Mouse (Mus musculus): Measurements from ENCODE around the gene Pip4k2b.
"Not testable (repeated sequence)": the region's sequence is repeated elsewhere in the genome, so short reads cannot be mapped to it uniquely, and the experiment has no call there.

Gene Pip4k2b

DNA sequence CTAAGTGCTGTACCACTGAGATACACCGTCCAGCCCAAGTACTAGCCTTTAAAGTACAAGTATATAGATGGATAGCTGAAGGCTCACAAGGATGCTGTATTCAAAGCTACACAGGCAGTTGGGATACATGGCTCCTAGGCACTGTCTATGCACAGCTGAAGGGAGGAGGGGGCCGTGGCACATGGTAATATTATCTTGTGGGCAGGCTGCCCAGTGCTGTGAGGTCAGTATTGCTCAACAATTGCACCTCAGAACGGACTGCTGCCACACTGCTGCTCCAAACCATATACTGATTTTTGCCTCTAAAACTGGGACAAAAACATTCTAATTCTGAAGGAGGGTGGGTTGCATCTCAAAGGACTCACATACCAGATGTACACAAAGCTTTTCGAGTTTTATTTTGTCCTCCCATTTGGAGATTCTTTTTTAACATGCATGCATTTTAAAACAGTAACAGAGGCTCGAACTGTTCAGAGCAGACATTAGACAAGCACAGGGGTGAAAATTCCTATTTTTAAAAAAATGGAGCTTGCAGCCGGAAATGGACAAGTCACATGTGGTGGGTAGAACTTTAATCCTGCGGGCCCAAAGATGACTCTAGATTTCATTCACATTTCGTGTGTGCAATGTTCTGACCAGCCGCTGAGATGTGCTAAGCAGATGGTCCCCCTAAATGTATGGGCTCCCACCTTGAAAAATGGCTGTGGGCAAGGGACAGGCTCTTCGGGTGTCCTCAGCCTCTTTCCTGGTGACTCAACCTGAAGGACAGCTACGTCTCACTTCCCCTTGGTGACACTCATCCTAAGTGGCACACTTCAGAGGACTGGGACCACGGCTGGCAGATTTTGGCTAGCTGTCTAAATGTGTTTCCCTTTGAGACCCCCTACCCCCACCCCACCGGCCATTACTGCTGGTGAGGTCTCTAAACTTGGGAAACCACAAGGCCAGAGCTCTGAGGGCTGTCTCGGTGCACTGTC, 29.4 kb downstream of the Pip4k2b start:
- DNase-seq (ENCODE audit: low spot score in 2 of 2), result no peak

DNA sequence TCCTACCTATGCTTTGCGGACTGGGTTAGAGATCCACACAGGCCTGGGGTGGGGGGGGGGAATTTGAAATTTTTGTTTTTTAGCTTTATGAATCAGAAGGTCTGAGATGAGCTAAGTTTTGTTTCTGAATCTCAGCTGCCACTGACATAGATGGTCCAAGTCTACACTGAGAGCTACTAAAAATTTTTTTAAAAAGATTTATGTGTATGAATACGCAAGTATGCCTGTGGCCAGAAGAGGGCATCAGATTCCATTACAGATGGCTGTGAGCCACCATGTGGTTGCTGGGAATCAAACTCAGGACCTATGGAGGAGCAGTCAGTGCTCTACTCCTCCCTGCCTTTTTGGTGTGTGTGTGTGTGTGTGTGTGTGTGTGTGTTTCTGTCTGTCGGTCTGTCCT, 30.1 kb downstream of the Pip4k2b start:
- DNase-seq (ENCODE audit: low spot score in 2 of 2), result no peak

DNA sequence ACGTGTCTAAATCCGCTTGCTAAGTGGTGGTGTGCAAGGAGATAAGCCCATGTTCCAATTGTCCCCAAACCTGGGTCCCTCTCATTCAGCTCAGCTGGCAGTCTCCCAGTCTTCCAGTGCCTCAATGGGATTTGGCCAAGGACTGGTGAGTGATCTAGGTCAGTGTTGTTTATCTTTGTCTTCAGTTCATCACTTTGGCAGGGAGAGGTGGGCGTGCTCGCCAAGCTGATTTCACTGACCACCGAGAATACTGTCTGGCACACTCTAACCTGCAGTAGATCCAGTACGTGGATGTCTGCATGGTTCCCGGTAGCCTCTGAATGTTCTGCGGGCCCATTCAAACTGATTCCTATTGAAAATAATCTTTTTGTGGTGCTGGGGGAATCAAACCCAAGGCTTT, 30.6 kb downstream of the Pip4k2b start:
- no peak for DNase-seq (ENCODE audit: low spot score in 2 of 2)

GRCm38 (mm10) chr11:97712286-97712685, 32.2 kb downstream of the Pip4k2b start:
- DNase-seq (ENCODE audit: low spot score in 2 of 2), result no peak

DNA sequence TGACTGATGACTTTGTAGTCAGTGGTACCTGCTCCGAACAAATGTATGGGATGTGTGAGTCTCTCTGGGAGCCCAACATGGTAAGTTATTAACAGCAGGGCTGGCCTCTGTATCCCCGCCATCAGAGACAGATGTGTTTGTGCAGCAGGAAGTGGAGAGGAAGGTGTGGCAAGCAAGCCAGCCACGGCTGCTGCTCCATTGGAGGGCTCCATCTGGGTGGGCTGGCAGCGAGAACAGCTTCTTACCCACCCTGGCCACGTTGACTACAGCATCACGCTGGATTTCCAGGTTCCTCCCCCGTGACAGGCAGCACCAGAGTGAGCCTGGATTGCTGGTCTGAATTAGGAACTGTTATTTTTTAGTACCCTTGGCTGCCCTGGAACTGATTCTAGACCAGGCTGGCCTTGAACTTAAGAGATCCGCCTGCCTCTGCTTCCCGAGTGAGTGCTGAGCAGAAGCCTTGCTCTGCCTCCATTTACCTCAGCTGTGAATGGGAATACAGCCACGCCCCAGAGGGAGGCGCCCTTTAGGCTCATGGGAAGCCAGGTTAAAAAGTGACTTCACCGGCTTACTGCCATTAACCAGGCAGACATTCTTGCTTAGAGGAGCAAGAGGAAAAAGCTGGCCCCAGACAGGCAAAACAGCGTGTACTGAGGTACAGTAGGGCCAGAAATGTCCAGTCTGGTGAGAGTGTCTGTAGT, 33.2 kb downstream of the Pip4k2b start:
- no peak for DNase-seq (ENCODE audit: low spot score in 2 of 2)

DNA sequence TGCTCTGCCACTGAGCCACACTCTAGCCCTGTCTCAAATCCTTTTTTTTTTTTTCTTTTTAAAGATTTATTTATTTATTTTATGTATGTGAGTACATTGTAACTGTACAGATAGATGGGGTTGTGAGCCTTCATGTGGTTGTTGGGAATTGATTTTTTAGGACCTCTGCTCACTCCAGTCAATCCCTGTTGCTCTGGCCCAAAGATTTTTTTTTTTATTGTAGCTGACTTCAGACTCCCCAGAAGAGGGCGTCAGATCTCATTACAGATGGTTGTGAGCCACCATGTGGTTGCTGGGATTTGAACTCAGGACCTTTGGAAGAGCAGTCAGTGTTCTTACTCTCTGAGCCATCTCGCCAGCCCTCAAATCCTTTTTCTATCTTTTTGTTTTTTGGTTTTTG, 34.4 kb downstream of the Pip4k2b start:
- not testable (repeated sequence) for DNase-seq (ENCODE audit: low spot score in 2 of 2)

DNA sequence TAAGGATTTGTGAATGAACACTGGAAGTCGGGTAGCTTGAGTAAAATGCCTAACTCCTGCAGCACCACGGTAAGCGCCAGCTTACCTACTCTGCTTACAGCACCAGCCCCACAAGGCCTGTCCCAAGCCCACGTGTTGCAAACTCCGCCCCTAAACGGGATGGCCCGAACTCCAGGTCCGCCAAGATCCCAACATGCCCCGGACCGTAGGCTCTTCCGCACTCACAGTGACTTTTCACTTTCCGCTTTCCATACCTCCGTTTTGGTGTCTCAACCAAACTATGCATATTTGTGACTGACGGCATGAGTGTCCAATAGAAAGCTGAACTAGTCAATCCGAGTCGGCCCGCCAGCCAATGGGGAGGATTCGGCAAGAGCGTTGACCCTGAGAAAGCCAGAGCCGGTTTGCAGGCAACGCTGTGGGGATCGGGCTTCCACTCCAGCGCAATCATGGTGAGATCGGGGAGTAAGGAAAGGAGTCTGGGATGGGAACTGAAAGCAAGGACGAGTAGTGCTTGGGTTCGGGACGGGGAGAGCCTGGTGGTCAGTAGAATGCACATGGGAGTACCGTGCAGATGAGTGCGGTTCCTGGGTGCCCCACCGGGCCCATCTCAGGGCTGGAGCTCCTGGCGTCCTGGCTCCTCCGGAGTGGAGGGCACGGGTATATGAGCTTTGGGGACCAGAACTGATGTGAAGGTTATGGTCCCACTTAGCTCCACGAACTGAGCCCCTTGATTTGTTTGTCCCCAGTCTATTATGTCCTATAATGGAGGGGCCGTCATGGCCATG, 41.3 kb downstream of the Pip4k2b start, which contains the start of gene Psmb3:
TSS of gene Psmb3 (plus strand) at position 361 of the 788 bp plus-strand sequence.
- peak; percentile 98 for DNase-seq (ENCODE audit: low spot score in 2 of 2)

- peak; percentile 84 to 88 for DNase-seq (ENCODE audit: low spot score in 2 of 2)
Observed at GRCm38 (mm10) chr11:97702393-97702745, 42.1 kb downstream of the Pip4k2b start.

DNA sequence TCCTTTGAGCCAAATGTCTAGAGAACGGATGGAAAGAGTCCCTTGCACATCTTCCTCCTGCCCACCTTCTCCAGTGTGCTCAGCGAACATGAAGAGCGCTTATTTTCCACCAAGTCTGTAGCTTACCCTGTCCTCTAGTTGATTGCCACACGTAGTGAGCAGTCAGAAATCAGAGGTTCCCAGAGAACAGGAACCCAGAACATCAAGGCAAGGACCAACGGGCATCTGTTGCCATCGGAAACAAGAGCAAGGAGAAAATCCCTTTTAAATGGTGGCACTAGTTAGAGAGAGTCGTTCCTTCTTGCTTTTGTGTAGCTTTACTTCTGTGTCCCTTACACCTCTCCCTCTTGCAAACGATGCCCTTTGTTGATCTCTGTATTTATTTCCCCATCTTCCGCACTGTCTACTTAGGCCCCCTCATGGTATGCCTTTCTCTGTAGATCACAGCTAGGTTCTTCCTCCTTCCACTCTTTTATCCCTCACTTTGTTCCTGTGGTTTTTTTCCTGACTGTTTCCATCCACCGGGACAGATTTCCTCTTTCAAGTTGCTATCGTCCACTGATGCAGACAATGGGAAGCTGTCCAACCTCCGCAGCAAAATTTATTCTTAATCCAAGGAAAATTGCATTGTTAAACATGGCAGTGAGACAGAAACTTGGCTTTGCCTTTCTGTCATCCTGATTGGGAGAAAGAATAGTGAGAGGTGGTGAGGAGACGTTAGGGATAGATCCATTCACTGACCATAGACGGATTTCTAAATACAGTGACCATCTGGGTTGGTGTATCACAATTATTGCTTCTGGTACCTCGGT, 42.7 kb downstream of the Pip4k2b start:
- DNase-seq (ENCODE audit: low spot score in 2 of 2), result no peak

DNA sequence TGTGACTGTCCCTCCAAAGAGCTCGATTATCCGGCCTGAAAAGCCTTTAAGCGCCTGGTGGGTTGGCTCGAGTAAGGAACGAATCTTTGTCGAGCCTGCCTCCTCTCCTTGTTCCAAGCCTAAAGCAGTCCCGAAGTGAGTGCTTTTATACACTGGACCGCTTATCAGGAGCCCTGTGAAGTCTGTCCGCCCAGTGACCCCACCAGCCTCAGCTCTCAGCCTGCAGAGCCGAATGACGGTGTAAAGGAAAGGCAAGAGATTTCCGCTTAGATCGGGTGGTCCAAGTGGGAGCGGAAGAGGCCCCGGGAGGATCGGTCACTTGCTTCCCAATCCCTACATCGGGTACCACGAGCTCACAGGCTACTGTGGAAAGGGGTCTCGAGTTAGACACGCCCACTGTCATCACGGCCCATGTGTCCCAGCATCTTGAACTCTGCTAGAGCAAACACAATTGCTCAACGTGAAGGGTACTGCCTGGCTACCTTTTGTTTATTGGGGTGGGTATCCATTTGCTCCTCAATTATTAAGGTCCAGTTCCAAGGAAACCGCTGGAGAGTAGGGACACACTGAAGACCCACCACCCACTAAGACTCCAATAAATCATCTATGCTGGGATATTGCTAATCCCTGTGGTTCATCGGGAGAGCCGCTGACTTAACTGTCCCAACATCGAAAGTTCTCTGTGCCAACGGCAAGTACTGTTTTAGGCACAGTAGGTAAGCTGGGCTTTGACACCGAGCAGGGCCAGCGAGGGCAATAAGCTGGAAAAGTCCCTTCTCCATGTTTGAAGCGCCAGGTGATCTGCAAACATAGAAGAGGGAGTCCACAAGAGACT, 43.5 kb downstream of the Pip4k2b start:
- DNase-seq (ENCODE audit: low spot score in 2 of 2), result no peak

- DNase-seq (ENCODE audit: low spot score in 2 of 2), result peak in 1 of 2 experiments; percentile 58
Observed at GRCm38 (mm10) chr11:97700003-97700745, 44.3 kb downstream of the Pip4k2b start, which contains the start of gene Pcgf2. Pcgf2 (minus strand) TSS chr11:97700497.

DNA sequence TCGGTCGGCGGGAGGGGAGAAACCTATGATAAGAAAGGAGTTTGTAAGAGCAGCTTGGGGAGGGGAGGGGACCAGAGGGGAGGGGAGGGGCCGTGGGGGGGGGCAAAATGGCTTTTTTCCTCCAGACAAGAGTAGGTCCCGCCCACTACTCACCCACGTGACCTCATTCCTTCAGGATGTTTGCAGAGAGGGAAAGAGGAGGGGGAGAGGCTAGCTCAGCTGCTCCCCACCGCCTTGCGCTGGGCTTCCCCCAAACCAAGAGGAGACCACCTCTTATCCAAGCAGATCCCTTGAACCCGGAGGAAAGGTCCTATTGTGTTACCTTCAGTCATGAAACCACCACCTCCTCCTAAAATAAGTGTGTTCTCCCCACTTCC, 44.9 kb downstream of the Pip4k2b start:
- DNase-seq (ENCODE audit: low spot score in 2 of 2), result no peak

GRCm38 (mm10) chr11:97698741-97699611, 45.5 kb downstream of the Pip4k2b start:
- DNase-seq (ENCODE audit: low spot score in 2 of 2), result no peak

GRCm38 (mm10) chr11:97697891-97698529, 46.5 kb downstream of the Pip4k2b start:
- DNase-seq (ENCODE audit: low spot score in 2 of 2), result no peak

- no peak for DNase-seq (ENCODE audit: low spot score in 2 of 2)
Observed at GRCm38 (mm10) chr11:97697199-97697890, 47.2 kb downstream of the Pip4k2b start.

DNA sequence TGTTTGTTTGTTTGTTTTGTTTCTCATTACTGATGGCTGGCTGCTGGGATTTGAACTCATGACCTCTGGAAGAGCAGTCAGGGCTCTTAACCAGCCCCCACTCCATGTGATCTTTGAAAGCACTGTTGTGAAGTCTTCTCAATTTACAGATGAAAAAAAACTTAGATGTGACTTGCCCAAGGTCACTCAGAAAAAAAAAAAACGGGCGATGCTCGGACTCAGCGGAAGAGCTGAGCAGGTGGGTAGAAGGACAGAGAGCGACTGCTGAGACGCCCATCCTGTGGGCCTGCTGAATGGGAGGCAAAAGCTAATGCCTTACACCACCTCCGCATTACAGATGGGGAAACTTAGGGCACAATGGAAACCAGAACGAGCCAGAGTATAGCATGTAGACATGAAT, 47.8 kb downstream of the Pip4k2b start:
- no peak for DNase-seq (ENCODE audit: low spot score in 2 of 2)

DNA sequence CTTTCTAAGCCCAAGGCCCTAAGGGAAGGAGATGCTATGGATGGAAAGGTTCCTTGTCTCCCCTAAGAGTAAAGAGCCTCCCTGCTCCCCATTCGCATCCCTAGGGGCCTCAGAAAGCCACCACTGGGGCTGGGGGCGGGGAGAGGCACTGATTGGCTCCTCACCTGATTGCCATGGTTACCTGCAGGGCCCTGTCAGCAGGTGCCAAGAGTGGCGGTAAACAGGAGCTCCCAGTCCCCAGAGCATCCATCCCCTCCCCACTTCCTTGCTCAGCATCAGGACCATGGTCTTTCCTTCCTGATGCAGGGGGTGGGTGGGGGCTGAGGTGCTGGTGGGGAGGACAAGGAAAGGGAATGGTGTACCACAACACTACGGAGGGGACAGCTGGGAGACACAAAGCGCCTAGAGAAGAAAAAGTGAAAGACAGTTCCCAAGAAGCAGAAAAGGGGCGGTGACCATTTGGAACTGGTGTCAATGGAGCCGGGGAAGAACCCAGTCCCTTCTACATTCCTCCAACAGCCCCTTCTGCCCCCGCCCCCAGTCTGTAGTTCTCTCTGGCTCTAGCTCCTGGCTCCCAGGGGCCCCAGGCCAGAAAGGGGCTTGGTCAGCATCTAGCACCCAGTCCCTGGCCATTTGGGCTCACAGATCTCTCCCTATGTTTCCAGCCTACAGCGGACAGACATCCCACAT, 48.6 kb downstream of the Pip4k2b start:
- no peak for DNase-seq (ENCODE audit: low spot score in 2 of 2)

Measured in spleen, postnatal 36 days (tissue).